Mouse (Mus musculus): Measurements from ENCODE around the gene Plcl1.

DNA sequence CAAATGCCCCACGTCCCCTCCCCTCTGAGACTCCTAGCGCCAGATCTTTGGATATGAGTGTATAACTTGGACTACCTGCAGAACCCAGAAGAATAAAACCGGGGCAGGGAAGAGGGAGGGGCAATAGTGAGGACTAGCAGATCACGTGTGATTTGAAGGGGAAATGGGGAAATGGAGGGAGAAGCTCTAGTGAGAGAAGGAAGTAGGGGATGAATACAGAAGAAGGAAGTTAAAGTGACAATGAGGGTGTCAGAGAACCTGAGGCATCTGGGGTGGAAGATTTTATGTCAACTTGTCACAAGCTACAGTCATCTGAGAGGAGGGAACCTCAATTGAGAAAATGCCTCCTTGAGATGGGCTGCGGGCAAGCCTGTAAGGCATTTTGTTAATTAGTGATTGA is 119.4 kb downstream of the Plcl1 start:
- TF ChIP-seq USF1 (IDR thresholded peaks at IDR 0.05; ENCODE audit: low read depth) = no peak
- no peak for TF ChIP-seq REST (IDR thresholded peaks at IDR 0.05; ENCODE audit: insufficient read depth, insufficient read length)
- no peak for TF ChIP-seq MYOD1 (IDR thresholded peaks at IDR 0.05; ENCODE audit: control insufficient read depth in 1 of 3, insufficient read length in 2 of 3, low read depth in 2 of 3)
